Mouse (Mus musculus) layer of hippocampus, adult 2 months (tissue): Measurements from ENCODE around the gene Ube2e1. TPM values are rescaled to one million over a fixed set of nuclear protein-coding genes. Genes with fewer than 3 reads are reported as not detected.
A peak's percentile ranks its signal among the peaks of the same experiment; 100 is the strongest.

Experiments
- DNase-seq, 2 experiments: peaks; one replicate each; pipeline ENCODE4 v3.0.0; 2022; ENCODE audit warnings: low spot score in 2 of 2
- H3K27ac ChIP-seq: fragments of 200-600 bp; 2 replicates; pipeline ENCODE4 v1.8.1; 2022
- H3K4me3 ChIP-seq: fragments of 200-600 bp; 2 replicates; pipeline ENCODE4 v1.8.1; 2022; ENCODE audit warnings: mild to moderate bottlenecking
- CTCF ChIP-seq: fragments of 200-600 bp; conservative IDR thresholded peaks from 2 replicates; pipeline ENCODE4 v1.8.1; 2022; ENCODE audit warnings: antibody characterized with exemption, mild to moderate bottlenecking, moderate library complexity
- long read RNA-seq, 2 experiments: library from polyadenylated mRNA; stranded (forward); transcript quantifications; one replicate each; pipeline ENCODE4 v2.0.0; 2021; ENCODE audit warnings: borderline mapping rate in 2 of 2
- total RNA-seq, 2 experiments: library from RNA; stranded (reverse); gene quantifications; 2 replicates each; pipeline ENCODE4 v1.2.3; 2021

The Ube2e1 gene
- total RNA-seq: 100 to 1,000 TPM; 114 to 115 TPM
- long read RNA-seq, experiment 1, transcript Ube2e1-201 (6 exons, 1,408 nt): major isoform, 6 of 15 reads
- long read RNA-seq, experiment 1, partial matches to known transcripts: 4 of 15 reads
- long read RNA-seq, experiment 1, other reads (novel, unspliced or antisense): 3 of 15 reads
- long read RNA-seq, experiment 2, partial matches to known transcripts: 6 of 15 reads
- long read RNA-seq, experiment 2, other reads (novel, unspliced or antisense): 4 of 15 reads

- DNase-seq: peak; percentile 57 to 65
- Histone ChIP-seq H3K27ac (peak within 1 kb of the TSS; percentile 83), H3K4me3 (peak within 1 kb of the TSS; percentile 65)
- no peak for TF ChIP-seq CTCF
These were observed at the start of gene Ube2e1 for GRCm38 (mm10) chr14:18331693-18332131. Ube2e1 (minus strand) TSS chr14:18331859.

- Histone ChIP-seq H3K27ac (no peak overlapping the region), H3K4me3 (no peak overlapping the region)
- no peak for TF ChIP-seq CTCF
These were observed 48.2 kb upstream of the Ube2e1 start for GRCm38 (mm10) chr14:18379841-18380240.

GRCm38 (mm10) chr14:18377944-18378575 lies 46.4 kb upstream of the Ube2e1 start:
- peak; percentile 10 to 30 for DNase-seq
- Histone ChIP-seq H3K4me3 (no peak overlapping the region), H3K27ac (no peak overlapping the region)
- TF ChIP-seq CTCF: peak; percentile 81

More at GRCm38 (mm10) chr14:18379841-18380240, 48.2 kb upstream of the Ube2e1 start:
- DNase-seq: no peak

- TF ChIP-seq CTCF: no peak
- Histone ChIP-seq H3K4me3 (no peak overlapping the region), H3K27ac (no peak overlapping the region)
- no peak for DNase-seq
These were observed 44.5 kb upstream of the Ube2e1 start for GRCm38 (mm10) chr14:18376206-18376605.

- DNase-seq: no peak
- no peak for TF ChIP-seq CTCF
- H3K4me3 ChIP-seq: no peak overlapping the region
- H3K27ac ChIP-seq: no peak overlapping the region
These were observed 42.2 kb upstream of the Ube2e1 start for GRCm38 (mm10) chr14:18373758-18374405.

GRCm38 (mm10) chr14:18372761-18373610 lies 41.3 kb upstream of the Ube2e1 start:
- peak; percentile 26 to 29 for DNase-seq
- peak overlapping the region; percentile 64; the same call in 1 of the 2 replicates for H3K27ac ChIP-seq
- TF ChIP-seq CTCF: no peak
- no peak overlapping the region for H3K4me3 ChIP-seq

GRCm38 (mm10) chr14:18369031-18369430 lies 37.4 kb upstream of the Ube2e1 start:
- DNase-seq: no peak
- no peak overlapping the region for H3K27ac ChIP-seq
- no peak for TF ChIP-seq CTCF
- no peak overlapping the region for H3K4me3 ChIP-seq

- Histone ChIP-seq H3K4me3 (no peak overlapping the region), H3K27ac (no peak overlapping the region)
- no peak for TF ChIP-seq CTCF
- DNase-seq: no peak
These were observed 35.4 kb upstream of the Ube2e1 start for GRCm38 (mm10) chr14:18367025-18367424.

- Histone ChIP-seq H3K27ac (no peak overlapping the region), H3K4me3 (no peak overlapping the region)
- TF ChIP-seq CTCF: no peak
- no peak for DNase-seq
These were observed 32.7 kb upstream of the Ube2e1 start for GRCm38 (mm10) chr14:18364321-18364720.

GRCm38 (mm10) chr14:18356442-18356841 lies 24.8 kb upstream of the Ube2e1 start:
- no peak overlapping the region for H3K4me3 ChIP-seq
- DNase-seq: no peak
- H3K27ac ChIP-seq: no peak overlapping the region
- no peak for TF ChIP-seq CTCF

- no peak for TF ChIP-seq CTCF
- DNase-seq: no peak
- Histone ChIP-seq H3K4me3 (no peak overlapping the region), H3K27ac (no peak overlapping the region)
These were observed 24.0 kb upstream of the Ube2e1 start for GRCm38 (mm10) chr14:18355514-18356190.

- DNase-seq: no peak
- H3K4me3 ChIP-seq: no peak overlapping the region
- peak; percentile 32 for TF ChIP-seq CTCF
- no peak overlapping the region for H3K27ac ChIP-seq
These were observed 21.9 kb upstream of the Ube2e1 start for GRCm38 (mm10) chr14:18353525-18353924.
